Mouse (Mus musculus): ENCODE data around the gene Prox1. TPM values are rescaled to one million over a fixed set of nuclear protein-coding genes. Genes with fewer than 3 reads are reported as not detected.

Gene Prox1
- polyA plus RNA-seq, 1 experiment from 2014 or later: 12.1 TPM

DNA sequence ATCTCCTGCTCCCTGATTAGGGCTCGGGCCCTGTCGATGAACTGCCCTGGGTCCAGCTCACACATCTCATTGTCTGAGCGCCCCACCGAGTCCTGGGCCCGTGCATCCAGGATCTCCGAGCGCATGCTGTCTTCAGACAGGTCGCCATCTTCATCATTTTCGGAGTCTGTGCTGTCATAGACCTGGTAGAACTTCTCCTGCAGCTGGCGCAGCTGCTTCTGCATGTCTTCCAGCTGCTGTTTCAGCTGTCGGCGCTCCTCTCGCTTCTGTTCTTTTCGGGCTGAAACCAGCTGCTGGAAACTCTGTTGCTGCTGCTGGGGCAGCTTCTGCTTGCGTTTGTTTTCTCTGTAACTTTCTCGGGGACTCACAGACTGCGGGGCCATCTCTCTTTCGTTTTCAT lies 9.2 kb downstream of the Prox1 start:
- no peaks in the 10 kb centered on the region for H3K4me1 ChIP-seq (replicated peaks; ENCODE audit: control insufficient read depth, insufficient read depth, low read length)
- no peak for ATAC-seq (replicated peaks; ENCODE audit: low FRiP score)
- no peak overlapping the region for H3K4me3 ChIP-seq (ENCODE audit: low read depth, low read length)
- H3K27ac ChIP-seq (ENCODE audit: low read depth, low read length): no peak overlapping the region
- 84% methylated on average over 18 of the region's 18 CpGs for WGBS
- DNase-seq (ENCODE audit: low spot score): no peak
- H3K9me3 ChIP-seq (ENCODE audit: control insufficient read depth, low read length): no peaks in the 10 kb centered on the region
- H3K27me3 ChIP-seq (replicated peaks; ENCODE audit: control insufficient read depth, insufficient read depth, low read length): no peaks in the 10 kb centered on the region
- no peak overlapping the region for H3K4me2 ChIP-seq
- H3K36me3 ChIP-seq (ENCODE audit: control insufficient read depth, insufficient read depth, low read length): no peaks in the 10 kb centered on the region
- H3K9ac ChIP-seq (ENCODE audit: low read depth, low read length): no peak overlapping the region

DNA sequence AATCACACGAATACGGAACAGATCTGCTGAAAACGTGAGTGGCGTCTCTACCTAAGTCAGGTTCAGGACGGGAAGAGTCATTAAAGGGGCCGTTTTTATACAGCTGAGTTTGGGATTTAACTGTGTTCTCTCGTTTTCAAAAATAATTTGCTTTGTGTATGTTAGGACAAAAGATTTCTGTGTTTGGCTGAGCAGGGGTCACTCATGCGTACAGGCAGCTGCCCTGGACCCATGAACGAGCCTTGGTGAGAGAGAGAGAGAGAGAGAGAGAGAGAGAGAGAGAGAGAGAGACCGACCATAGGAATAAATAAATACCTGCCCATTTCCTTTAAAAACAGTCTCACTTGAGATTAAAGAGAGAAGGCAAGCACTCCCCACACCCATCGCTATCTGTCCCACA lies 11.1 kb downstream of the Prox1 start:
- H3K36me3 ChIP-seq (ENCODE audit: control insufficient read depth, insufficient read depth, low read length): no peaks in the 10 kb centered on the region
- H3K4me1 ChIP-seq (replicated peaks; ENCODE audit: control insufficient read depth, insufficient read depth, low read length): no peaks in the 10 kb centered on the region
- H3K27me3 ChIP-seq (replicated peaks; ENCODE audit: control insufficient read depth, insufficient read depth, low read length): no peaks in the 10 kb centered on the region
- ATAC-seq (replicated peaks; ENCODE audit: low FRiP score) (no peak), DNase-seq (ENCODE audit: low spot score) (no peak)
- no peaks in the 10 kb centered on the region for H3K9me3 ChIP-seq (ENCODE audit: control insufficient read depth, low read length)
- 84% methylated on average over 11 of the region's 11 CpGs for WGBS
- no peak overlapping the region for H3K4me2 ChIP-seq
- H3K27ac ChIP-seq (ENCODE audit: low read depth, low read length): no peak overlapping the region
- no peak overlapping the region for H3K4me3 ChIP-seq (ENCODE audit: low read depth, low read length)
- H3K9ac ChIP-seq (ENCODE audit: low read depth, low read length): no peak overlapping the region

DNA sequence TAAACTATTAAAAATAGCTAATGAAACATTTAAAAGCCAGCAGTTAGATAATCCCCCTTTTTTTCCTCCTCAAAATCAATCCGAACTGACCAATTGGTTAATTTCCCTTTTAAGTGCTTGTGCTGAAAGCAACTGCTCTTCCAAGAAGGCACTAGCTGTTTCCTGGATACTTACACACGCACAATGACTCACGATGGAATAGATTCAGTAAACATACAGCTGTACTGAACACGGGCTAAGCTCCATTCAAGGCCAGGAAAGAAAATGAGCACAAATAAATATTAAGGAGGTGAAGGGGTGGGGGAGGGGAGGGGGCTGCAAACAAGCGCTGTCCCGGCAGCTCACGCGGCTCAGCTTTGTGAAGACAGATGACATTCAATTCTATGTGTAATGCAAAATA lies 14.8 kb downstream of the Prox1 start:
- DNase-seq (ENCODE audit: low spot score): no peak
- Histone ChIP-seq H3K4me2 (no peak overlapping the region), H3K27ac (ENCODE audit: low read depth, low read length) (no peak overlapping the region), H3K27me3 (replicated peaks; ENCODE audit: control insufficient read depth, insufficient read depth, low read length) (no peaks in the 10 kb centered on the region), H3K36me3 (ENCODE audit: control insufficient read depth, insufficient read depth, low read length) (no peaks in the 10 kb centered on the region; the same call in 1 of the 2 replicates), H3K4me3 (ENCODE audit: low read depth, low read length) (no peak overlapping the region), H3K9me3 (ENCODE audit: control insufficient read depth, low read length) (no peaks in the 10 kb centered on the region), H3K9ac (ENCODE audit: low read depth, low read length) (no peak overlapping the region), H3K4me1 (replicated peaks; ENCODE audit: control insufficient read depth, insufficient read depth, low read length) (no peaks in the 10 kb centered on the region)
- 57% methylated on average over 8 of the region's 8 CpGs for WGBS
- ATAC-seq (replicated peaks; ENCODE audit: low FRiP score): no peak

DNA sequence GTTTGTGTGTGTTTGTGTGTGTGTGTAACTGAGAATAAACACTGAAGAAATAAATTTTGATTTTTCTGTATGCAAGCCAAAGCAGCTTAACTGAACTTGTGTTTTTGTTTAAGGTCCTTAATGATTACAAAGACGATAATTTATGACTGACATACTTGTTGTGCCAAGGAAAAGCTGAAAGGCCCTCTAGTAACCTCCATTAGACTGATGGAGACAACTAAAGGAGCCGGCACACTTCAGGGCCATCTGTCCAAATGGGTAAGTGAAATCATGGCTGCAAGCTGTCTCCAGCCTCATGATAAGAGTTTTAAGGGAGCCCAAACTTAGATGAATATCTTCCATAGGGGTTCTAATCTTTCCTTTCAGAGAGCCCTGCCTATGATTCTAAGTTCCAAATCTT lies 15.5 kb downstream of the Prox1 start:
- Histone ChIP-seq H3K9ac (ENCODE audit: low read depth, low read length) (no peak overlapping the region), H3K4me2 (no peak overlapping the region), H3K36me3 (ENCODE audit: control insufficient read depth, insufficient read depth, low read length) (no peaks in the 10 kb centered on the region; the same call in 1 of the 2 replicates), H3K9me3 (ENCODE audit: control insufficient read depth, low read length) (no peaks in the 10 kb centered on the region), H3K27ac (ENCODE audit: low read depth, low read length) (no peak overlapping the region), H3K4me1 (replicated peaks; ENCODE audit: control insufficient read depth, insufficient read depth, low read length) (no peaks in the 10 kb centered on the region), H3K27me3 (replicated peaks; ENCODE audit: control insufficient read depth, insufficient read depth, low read length) (no peaks in the 10 kb centered on the region), H3K4me3 (ENCODE audit: low read depth, low read length) (no peak overlapping the region)
- ATAC-seq (replicated peaks; ENCODE audit: low FRiP score) (no peak), DNase-seq (ENCODE audit: low spot score) (no peak)
- 66% methylated on average over 2 of the region's 2 CpGs for whole genome bisulfite sequencing

DNA sequence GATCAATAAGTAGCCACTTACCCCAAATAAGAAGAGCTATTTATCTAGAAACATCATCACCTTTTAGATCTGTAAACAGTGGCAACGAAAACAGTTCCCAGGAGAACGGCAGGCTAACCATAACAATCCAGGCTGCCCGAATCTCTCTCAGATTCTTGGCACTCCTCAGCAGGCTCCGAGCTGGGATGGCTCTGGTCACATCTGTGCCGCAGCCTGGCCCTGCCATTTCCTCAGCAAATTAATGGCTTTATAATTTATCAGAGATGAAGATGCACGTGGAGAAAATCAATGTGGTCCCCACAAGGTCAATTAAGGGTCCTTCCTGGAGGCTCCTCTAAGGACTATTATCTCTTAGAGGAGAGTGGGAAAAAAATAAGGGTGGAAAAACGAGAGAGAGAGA lies 16.2 kb downstream of the Prox1 start:
- no peaks in the 10 kb centered on the region; the same call in 1 of the 2 replicates for H3K36me3 ChIP-seq (ENCODE audit: control insufficient read depth, insufficient read depth, low read length)
- DNase-seq (ENCODE audit: low spot score): no peak
- WGBS: 51% methylated on average over 7 of the region's 7 CpGs

DNA sequence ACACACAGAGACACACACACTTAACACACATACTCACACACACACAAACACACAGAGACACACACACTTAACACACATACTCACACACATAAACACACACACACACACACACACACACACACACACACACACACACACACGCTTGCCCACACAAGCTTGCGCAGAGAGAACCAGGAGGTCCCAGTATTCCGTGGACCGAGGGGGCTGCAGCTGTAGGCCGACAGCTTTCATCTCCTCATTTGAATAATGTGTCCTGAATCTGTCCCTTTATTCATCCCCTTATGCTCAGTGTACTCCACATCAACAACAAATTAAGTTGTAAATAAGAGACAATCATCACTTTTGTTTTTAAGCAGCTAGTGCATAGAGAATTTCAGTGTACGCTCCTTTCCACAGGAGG lies 17.9 kb downstream of the Prox1 start:
- Histone ChIP-seq H3K4me2 (no peak overlapping the region), H3K27ac (ENCODE audit: low read depth, low read length) (no peak overlapping the region), H3K36me3 (ENCODE audit: control insufficient read depth, insufficient read depth, low read length) (no peaks in the 10 kb centered on the region; the same call in 1 of the 2 replicates), H3K27me3 (replicated peaks; ENCODE audit: control insufficient read depth, insufficient read depth, low read length) (no peaks in the 10 kb centered on the region), H3K9me3 (ENCODE audit: control insufficient read depth, low read length) (no peaks in the 10 kb centered on the region), H3K4me3 (ENCODE audit: low read depth, low read length) (no peak overlapping the region), H3K9ac (ENCODE audit: low read depth, low read length) (no peak overlapping the region), H3K4me1 (replicated peaks; ENCODE audit: control insufficient read depth, insufficient read depth, low read length) (0 out of 2 replicates have a peak, but pooled peaks cover 4% of the 10 kb centered on the region)
- 93% methylated on average over 6 of the region's 6 CpGs for whole genome bisulfite sequencing
- DNase-seq (ENCODE audit: low spot score) (no peak), ATAC-seq (replicated peaks; ENCODE audit: low FRiP score) (no peak)

More for the DNA sequence above, 16.2 kb downstream of the Prox1 start:
- Histone ChIP-seq H3K9ac (ENCODE audit: low read depth, low read length) (no peak overlapping the region), H3K4me2 (no peak overlapping the region), H3K4me3 (ENCODE audit: low read depth, low read length) (no peak overlapping the region), H3K9me3 (ENCODE audit: control insufficient read depth, low read length) (no peaks in the 10 kb centered on the region), H3K4me1 (replicated peaks; ENCODE audit: control insufficient read depth, insufficient read depth, low read length) (0 out of 2 replicates have a peak, but pooled peaks cover 4% of the 10 kb centered on the region), H3K27me3 (replicated peaks; ENCODE audit: control insufficient read depth, insufficient read depth, low read length) (no peaks in the 10 kb centered on the region), H3K27ac (ENCODE audit: low read depth, low read length) (no peak overlapping the region)
- no peak for ATAC-seq (replicated peaks; ENCODE audit: low FRiP score)

DNA sequence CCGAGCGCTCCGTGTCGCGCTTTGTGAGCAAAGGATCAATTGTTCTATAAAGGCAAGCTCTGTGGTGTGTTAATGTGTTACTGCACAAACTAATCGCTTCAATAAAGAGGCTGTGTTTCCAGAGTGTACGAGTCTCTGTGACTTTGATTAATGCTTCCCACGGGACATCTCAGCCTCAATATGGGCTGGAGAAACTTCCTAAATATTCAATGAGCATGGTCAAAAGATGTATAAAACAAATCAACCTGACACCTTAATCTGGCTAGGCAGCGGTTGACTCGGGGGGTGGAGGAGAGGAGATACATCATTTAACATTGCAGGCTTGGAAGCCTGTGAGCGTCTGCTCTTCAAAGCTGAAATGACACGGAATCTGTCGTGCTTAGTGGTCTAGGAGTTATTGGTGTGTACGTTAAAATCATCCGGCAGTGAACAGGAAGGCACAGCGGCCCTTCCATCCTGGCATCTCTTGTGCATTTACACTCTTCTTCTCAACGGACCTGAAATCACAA lies 21.2 kb downstream of the Prox1 start:
- Histone ChIP-seq H3K4me2 (no peak overlapping the region), H3K4me1 (replicated peaks; ENCODE audit: control insufficient read depth, insufficient read depth, low read length) (0 out of 2 replicates have a peak, but pooled peaks cover 4% of the 10 kb centered on the region), H3K9me3 (ENCODE audit: control insufficient read depth, low read length) (no peaks in the 10 kb centered on the region), H3K27me3 (replicated peaks; ENCODE audit: control insufficient read depth, insufficient read depth, low read length) (no peaks in the 10 kb centered on the region), H3K36me3 (ENCODE audit: control insufficient read depth, insufficient read depth, low read length) (no peaks in the 10 kb centered on the region; the same call in 1 of the 2 replicates), H3K4me3 (ENCODE audit: low read depth, low read length) (no peak overlapping the region), H3K9ac (ENCODE audit: low read depth, low read length) (no peak overlapping the region), H3K27ac (ENCODE audit: low read depth, low read length) (no peak overlapping the region)
- DNase-seq (ENCODE audit: low spot score) (no peak), ATAC-seq (replicated peaks; ENCODE audit: low FRiP score) (no peak)
- WGBS: 76% methylated on average over 17 of the region's 17 CpGs

DNA sequence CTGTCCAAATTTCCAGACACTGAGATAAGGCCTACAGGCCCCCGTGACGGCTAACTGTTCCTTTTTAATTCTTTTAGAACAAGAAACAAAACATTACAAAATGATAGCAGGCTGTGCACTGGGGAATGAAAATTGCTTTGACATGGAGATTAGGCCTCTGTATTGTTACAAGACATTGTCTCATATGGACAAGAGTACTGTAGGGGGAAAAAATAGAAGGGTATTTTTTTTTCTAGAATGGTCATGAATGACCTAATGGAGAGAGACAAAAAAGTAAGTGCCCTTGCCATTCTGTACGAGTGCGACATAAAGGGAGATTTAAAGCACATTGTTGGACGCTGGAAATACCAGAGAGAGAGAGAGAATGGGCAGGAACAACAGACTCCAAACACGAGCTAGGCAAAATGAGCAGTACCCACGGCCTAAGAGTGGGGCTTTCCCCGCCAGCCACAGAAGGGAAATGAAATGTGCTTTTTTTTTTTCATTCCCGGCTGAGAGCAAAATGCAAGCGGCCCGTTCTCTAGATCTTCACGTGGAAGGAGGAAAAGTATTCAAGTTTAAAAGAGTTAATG lies 21.8 kb downstream of the Prox1 start:
- H3K4me2 ChIP-seq: no peak overlapping the region

DNA sequence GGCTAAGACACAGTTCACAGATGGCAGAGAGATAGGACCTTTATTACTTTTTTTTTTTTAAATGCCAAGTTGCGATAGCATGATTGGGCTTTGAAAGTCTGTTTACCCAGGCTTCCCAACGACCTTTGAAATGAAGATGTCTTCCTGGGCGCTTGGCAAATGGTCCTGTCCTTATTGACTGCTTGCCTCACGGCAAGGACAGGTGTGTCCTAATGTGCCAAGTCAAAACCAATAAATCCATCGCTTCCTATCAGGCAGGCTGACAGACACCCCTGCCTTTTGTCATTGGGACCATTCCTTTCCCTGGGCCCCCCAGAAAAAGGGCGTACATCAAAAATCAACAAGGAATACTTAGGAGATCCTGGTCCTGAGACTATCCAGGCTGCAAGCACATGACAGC lies 22.7 kb downstream of the Prox1 start:
- Histone ChIP-seq H3K9me3 (ENCODE audit: control insufficient read depth, low read length) (no peaks in the 10 kb centered on the region), H3K4me1 (replicated peaks; ENCODE audit: control insufficient read depth, insufficient read depth, low read length) (0 out of 2 replicates have a peak, but pooled peaks cover 4% of the 10 kb centered on the region), H3K4me2 (no peak overlapping the region), H3K36me3 (ENCODE audit: control insufficient read depth, insufficient read depth, low read length) (no peaks in the 10 kb centered on the region), H3K27ac (ENCODE audit: low read depth, low read length) (no peak overlapping the region), H3K9ac (ENCODE audit: low read depth, low read length) (no peak overlapping the region), H3K27me3 (replicated peaks; ENCODE audit: control insufficient read depth, insufficient read depth, low read length) (no peaks in the 10 kb centered on the region), H3K4me3 (ENCODE audit: low read depth, low read length) (no peak overlapping the region)
- ATAC-seq (replicated peaks; ENCODE audit: low FRiP score) (no peak), DNase-seq (ENCODE audit: low spot score) (no peak)
- WGBS: 74% methylated on average over 6 of the region's 6 CpGs

More for the DNA sequence above, 21.8 kb downstream of the Prox1 start:
- H3K9me3 ChIP-seq (ENCODE audit: control insufficient read depth, low read length): no peaks in the 10 kb centered on the region
- WGBS: 57% methylated on average over 12 of the region's 12 CpGs
- H3K4me1 ChIP-seq (replicated peaks; ENCODE audit: control insufficient read depth, insufficient read depth, low read length): 0 out of 2 replicates have a peak, but pooled peaks cover 4% of the 10 kb centered on the region
- no peaks in the 10 kb centered on the region; the same call in 1 of the 2 replicates for H3K36me3 ChIP-seq (ENCODE audit: control insufficient read depth, insufficient read depth, low read length)
- no peak overlapping the region for H3K27ac ChIP-seq (ENCODE audit: low read depth, low read length)
- no peaks in the 10 kb centered on the region for H3K27me3 ChIP-seq (replicated peaks; ENCODE audit: control insufficient read depth, insufficient read depth, low read length)
- H3K9ac ChIP-seq (ENCODE audit: low read depth, low read length): no peak overlapping the region
- no peak overlapping the region for H3K4me3 ChIP-seq (ENCODE audit: low read depth, low read length)
- DNase-seq (ENCODE audit: low spot score) (no peak), ATAC-seq (replicated peaks; ENCODE audit: low FRiP score) (no peak)
